Mouse (Mus musculus): Measurements from ENCODE around the gene Tssk3.

The Tssk3 gene

DNA sequence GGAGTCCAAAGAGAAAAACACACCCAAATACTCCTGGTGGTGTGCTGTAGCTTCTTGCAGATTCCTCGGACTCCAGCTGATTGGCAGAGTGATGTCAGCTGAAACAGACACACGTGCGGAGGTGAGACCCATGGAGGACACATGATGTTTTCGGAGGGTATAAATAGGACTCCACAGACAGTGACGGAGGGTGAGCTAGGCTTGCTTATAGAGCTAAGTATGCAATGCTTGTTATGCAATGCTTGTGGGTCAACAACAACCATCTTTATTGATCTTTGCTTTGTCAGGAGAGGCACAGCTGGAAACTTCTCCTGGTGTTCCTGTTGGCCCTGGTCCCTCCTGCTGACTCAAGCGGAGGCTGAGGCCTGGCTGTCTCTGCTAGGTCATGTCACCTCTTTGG, 42.1 kb downstream of the Tssk3 start:
- DNase-seq (ENCODE audit: low read depth, low spot score) = no peak

DNA sequence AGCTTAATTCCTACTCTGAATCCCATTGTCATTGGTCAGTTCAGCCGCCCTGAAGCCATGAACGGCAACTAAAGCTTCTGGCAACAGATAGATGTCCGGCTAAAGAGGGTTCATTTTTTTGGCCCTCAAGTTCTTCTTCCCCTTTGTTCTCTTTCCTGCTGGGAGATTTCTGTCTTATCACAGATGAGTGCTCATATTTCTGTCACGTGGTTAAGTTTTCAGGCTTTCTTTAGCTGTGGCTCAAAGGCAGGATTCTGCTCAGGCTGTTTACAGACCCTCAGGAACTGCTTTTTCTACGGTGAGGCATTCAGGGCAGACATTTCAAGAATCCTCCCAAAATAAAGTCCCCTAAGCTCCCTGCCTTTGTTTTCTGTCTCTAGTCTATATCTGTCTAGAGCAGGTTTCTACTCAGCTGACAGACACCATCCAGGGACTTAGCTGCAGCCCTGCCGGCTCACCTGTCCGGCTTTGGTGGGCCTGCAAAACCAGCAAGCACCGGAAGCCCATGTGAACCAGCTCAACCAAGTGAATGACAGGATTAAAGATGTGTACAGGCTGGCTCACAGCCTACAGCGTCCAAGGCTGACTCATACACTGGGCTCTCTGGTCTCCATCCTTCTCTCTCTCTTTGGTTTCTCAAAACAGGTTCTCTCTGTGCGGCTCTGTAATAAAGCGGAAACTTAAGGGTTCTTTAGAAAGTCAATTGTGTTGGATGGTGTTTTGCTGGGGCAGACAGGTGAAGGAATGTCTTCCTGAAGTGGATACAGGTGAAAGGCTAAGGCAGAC, 42.9 kb downstream of the Tssk3 start:
- DNase-seq (ENCODE audit: low read depth, low spot score) = no peak

DNA sequence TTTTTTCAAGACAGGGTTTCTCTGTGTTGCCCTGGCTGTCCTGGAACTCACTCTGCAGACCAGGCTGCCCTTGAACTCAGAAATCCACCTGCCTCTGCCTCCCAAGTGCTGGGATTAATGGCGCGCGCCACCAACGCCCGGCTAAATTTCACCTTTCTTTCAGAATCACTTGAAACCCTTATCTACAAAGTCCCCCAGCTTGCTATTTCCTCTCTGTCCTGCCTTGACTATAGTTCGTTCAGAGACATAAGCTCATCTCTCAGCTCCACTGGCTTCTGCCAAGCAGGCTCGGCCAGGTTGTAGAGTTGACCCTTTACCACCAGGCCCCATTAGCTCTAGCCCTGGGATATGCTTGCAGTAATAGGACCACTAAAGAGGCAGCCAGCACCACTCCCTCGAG, 43.5 kb downstream of the Tssk3 start:
- DNase-seq (ENCODE audit: low read depth, low spot score) = no peak

DNA sequence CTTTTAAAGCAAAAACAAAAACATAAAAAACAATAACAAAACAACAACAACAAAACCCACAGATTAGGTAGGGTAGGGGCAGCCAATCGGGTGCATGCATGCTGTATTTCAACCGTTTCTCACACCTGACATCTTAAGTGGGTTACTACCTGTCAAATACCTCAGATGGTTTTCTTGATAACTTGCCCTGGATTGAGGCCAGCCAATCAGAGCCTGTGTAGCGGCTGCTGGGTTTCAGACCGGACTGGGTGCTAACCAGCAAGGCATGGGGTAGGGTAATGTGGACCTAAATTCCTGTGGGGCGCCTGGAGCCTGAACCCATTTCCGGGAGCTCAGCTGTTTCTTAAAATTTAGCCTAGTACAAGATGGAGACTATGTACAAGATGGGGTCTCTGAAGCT, 49.7 kb downstream of the Tssk3 start:
- DNase-seq (ENCODE audit: low read depth, low spot score) = no peak

DNA sequence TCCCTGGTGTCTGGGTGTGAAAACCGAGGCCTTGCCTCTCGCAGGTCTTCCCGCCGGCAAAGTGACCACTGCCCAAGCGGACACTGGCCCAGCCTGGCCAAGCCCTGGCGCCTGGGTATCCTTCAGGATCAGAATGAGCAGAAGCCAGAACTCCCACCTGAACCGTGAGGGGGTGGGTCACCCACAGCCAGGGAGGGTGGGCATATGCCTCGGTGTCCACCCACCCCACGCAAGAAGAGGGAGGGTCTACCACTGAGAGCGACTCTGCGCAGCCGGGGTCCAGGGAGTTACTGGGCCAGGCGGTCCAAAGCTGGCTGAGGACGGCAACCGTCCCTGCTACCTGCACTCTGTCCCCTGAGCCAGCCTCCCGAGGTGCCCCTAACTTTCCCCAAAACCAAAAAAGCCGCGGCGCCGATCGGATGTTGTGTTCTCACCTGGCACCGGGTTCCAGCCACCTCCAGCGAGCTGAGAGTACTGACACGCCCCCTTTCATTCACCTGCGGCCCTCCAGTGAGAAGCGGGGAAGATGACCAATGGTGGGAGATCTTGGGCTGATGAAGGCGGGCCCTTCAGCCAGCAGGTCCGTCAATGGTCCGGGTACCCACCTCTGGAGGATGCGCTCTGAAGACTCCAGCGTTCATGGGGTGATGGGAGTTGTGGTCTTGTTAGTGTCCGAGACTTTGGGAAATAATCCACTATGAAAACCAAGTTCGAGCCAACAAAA, 50.3 kb downstream of the Tssk3 start, which contains the start of gene Zbtb8b:
Gene Zbtb8b, minus strand, starts transcription at position 514 of the 724 bp plus-strand sequence.
- no peak for DNase-seq (ENCODE audit: low read depth, low spot score)

Measured in c-Kit-negative CD71-positive TER-119-positive erythroid progenitor cells, embryonic 14.5 days (primary cell).